In the genomic region with DNA sequence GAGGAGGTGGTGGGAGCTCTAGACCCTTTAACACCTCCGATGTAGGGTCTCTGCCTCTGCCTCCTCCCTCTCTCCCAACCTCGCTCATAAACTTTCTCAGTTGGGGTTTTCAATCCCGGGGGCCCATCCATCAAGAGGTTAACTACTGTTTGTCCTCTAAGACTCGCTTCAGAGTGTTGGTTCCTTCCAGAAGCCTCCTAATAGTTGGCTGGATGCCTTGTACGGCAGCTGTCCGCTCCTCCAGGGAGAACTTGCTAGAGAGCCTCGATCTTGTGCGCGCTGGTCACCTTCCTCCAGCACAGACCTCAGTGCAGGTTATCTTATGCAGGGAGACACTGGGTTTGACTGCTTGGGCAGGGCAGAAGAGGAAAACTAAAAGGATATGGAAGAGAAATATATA, we compare ENCODE assay signal across 10 mouse cellular contexts. TPM values are rescaled to one million over a fixed set of nuclear protein-coding genes. Genes with fewer than 3 reads are reported as not detected.
DNase-seq lines count a peak whose midpoint lies in the region; ATAC-seq and TF ChIP-seq lines count a peak whose summit lies in the region.
"Had no signal": no experiment of that assay in that cellular context is flagged by ENCODE, and none has a peak within 500 bp of the region (broad histone marks: within the 10 kb centered on the region; RNA-seq: fewer than 3 reads in every experiment).

No protein-coding gene starts in this region.

- no peaks in the 10 kb centered on the region for H3K36me3 ChIP-seq in heart, embryonic 15.5 days
- no peaks in the 10 kb centered on the region for H3K36me3 ChIP-seq in liver, postnatal 0 days (replicated peaks; ENCODE audit: insufficient read depth, low read length)

- ATAC-seq in heart, embryonic 15.5 days (replicated peaks; ENCODE audit: insufficient number of reproducible peaks, insufficient read depth, low FRiP score, low read depth), result no peak
- ATAC-seq in liver, postnatal 0 days, result no peak
- no peak for ATAC-seq in megakaryocyte-erythroid progenitor cell, adult 5-6 weeks (replicated peaks; ENCODE audit: low FRiP score, low TSS enrichment, poor library complexity, severe bottlenecking)

- intact Hi-C loops in gastrocnemius, adult 2 months (cut with DNase I), result no loop called here

- DNase-seq in gastrocnemius, adult 2 months, result peak; percentile 37
- DNase-seq in gastrocnemius, adult 8-10 months (ENCODE audit: low spot score in 2 of 2), result no peak
- no peak for DNase-seq in liver, postnatal 0 days
- DNase-seq in adipocyte (ENCODE audit: low spot score), result no peak
- no peak for DNase-seq in thymus, postnatal 0 days (ENCODE audit: low spot score)

- 62% methylated on average over 9 of the region's 9 CpGs for whole genome bisulfite sequencing in heart, embryonic 15.5 days
- WGBS in liver, postnatal 0 days (ENCODE audit: insufficient replicate concordance), result 74% methylated on average over 9 of the region's 9 CpGs

- TF ChIP-seq POLR2A in cortical plate, adult 2 months (IDR thresholded peaks at IDR 0.05; ENCODE audit: extremely low read depth, insufficient read depth, low read length), result no peak

- no peak overlapping the region for H3K27ac ChIP-seq in gastrocnemius, adult 2 months
- 0 out of 2 replicates have a peak overlapping the region, but pooled peaks have one; percentile 12 for H3K27ac ChIP-seq in cortical plate, adult 2 months (ENCODE audit: insufficient read depth, low read length)
- H3K27ac ChIP-seq in heart, embryonic 15.5 days, result peak overlapping the region; percentile 72
- no peak overlapping the region for H3K27ac ChIP-seq in liver, postnatal 0 days (ENCODE audit: low read depth)

- H3K9ac ChIP-seq in heart, embryonic 15.5 days, result no peak overlapping the region
- no peak overlapping the region for H3K9ac ChIP-seq in liver, postnatal 0 days (replicated peaks)

- no peaks in the 10 kb centered on the region for H3K9me3 ChIP-seq in heart, embryonic 15.5 days (replicated peaks)
- H3K9me3 ChIP-seq in liver, postnatal 0 days (ENCODE audit: low read length), result no peaks in the 10 kb centered on the region

- no peak for TF ChIP-seq CTCF in gastrocnemius, adult 2 months (IDR thresholded peaks at IDR 0.05)
- no peak for TF ChIP-seq CTCF in cortical plate, adult 2 months (IDR thresholded peaks at IDR 0.05; ENCODE audit: extremely low read depth, insufficient read depth, low read length)
- TF ChIP-seq CTCF in liver, postnatal 0 days (IDR thresholded peaks at IDR 0.05; ENCODE audit: low read depth), result no peak

- H3K4me2 ChIP-seq in heart, embryonic 15.5 days, result peak overlapping the region; percentile 71
- peak overlapping the region; percentile 63; the same call in 1 of the 2 replicates for H3K4me2 ChIP-seq in liver, postnatal 0 days (ENCODE audit: low read depth, low read length)

- H3K4me3 ChIP-seq in gastrocnemius, adult 2 months, result no peak overlapping the region
- H3K4me3 ChIP-seq in cortical plate, adult 2 months (ENCODE audit: insufficient read depth, low read length), result no peak overlapping the region
- peak overlapping the region; percentile 53 for H3K4me3 ChIP-seq in heart, embryonic 15.5 days
- H3K4me3 ChIP-seq in liver, postnatal 0 days (ENCODE audit: low read depth, low read length), result no peak overlapping the region

- no peak for TF ChIP-seq EP300 in liver, postnatal 0 days (IDR thresholded peaks at IDR 0.05; ENCODE audit: low read depth)

- H3K4me1 ChIP-seq in cortical plate, adult 2 months (ENCODE audit: control insufficient read depth, insufficient read depth, low read length), result peaks cover 5% of the 10 kb centered on the region
- H3K4me1 ChIP-seq in heart, embryonic 15.5 days (replicated peaks), result peaks cover 23% of the 10 kb centered on the region
- H3K4me1 ChIP-seq in liver, postnatal 0 days (ENCODE audit: insufficient read depth), result peaks cover 6% of the 10 kb centered on the region; the same call in 1 of the 2 replicates
- H3K4me1 ChIP-seq: megakaryocyte, embryonic 14.5 days had no signal

- H3K27me3 ChIP-seq in heart, embryonic 15.5 days, result no peaks in the 10 kb centered on the region
- H3K27me3 ChIP-seq in liver, postnatal 0 days (ENCODE audit: insufficient read depth, low read length), result no peaks in the 10 kb centered on the region

RNA-seq across cellular contexts. Expression of a gene that starts 35.9 kb away (rescaled TPM):
- not detected for total RNA-seq in gastrocnemius, adult 2 months (2021)
- total RNA-seq in gastrocnemius, adult 8-10 months (2022), result not detected
- 0.36 and 0.92 TPM in 2 replicates for polyA plus RNA-seq in cortical plate, adult 2 months (2012; rRNA removed)
- polyA plus RNA-seq in heart, embryonic 15.5 days (2015; fragmentation: Nextera tagmentation; extraction: Ambion mirVana), result 1.0 and 1.4 TPM in 2 replicates
- polyA plus RNA-seq in liver, postnatal 0 days (2015; fragmentation: Nextera tagmentation; extraction: Ambion mirVana), result not detected in 2 replicates
- not detected in 2 replicates for total RNA-seq in megakaryocyte-erythroid progenitor cell, adult 5-6 weeks (2014; fragmentation: Nextera tagmentation)
- not detected in 2 replicates for total RNA-seq in megakaryocyte-erythroid progenitor cell, adult 5-6 weeks (2017)
- 0.21 and 0.45 TPM in 2 replicates for polyA plus RNA-seq in thymus, postnatal 0 days (2015; fragmentation: Nextera tagmentation; extraction: Ambion mirVana)
- total RNA-seq: gastrocnemius, postnatal 4 days had no signal

Comparison
In these comparisons a context has a peak if more than half of its experiments do, and no peak if none do; other contexts are left out.
1. H3K27ac ChIP-seq: peak in cortical plate, adult 2 months (single experiment) and heart, embryonic 15.5 days (single experiment); none in gastrocnemius, adult 2 months (single experiment) and liver, postnatal 0 days (single experiment).